Mouse (Mus musculus) hindlimb bud, embryonic 11.5 days (tissue): ENCODE measurements at regions not wholly inside any gene's neighbourhood (a gene's known extent, or its start where the extent isn't known, plus 50 kb on each side); places are given as distances from the start of the nearest gene placed in this dataset.
"Not testable (repeated sequence)": the region's sequence is repeated elsewhere in the genome, so short reads cannot be mapped to it uniquely, and the experiment has no call there.

Experiments used
- DNase-seq: peaks from one replicate; pipeline ENCODE4 v3.0.0-alpha.2; 2012; ENCODE audit warnings: low read depth, low spot score; ENCODE audit errors: extremely low spot score

- no peak for DNase-seq
Measured at GRCm38 (mm10) chr1:4570730-4571129, 237.0 kb upstream of the Gm37988 start.

- peak; percentile 61 for DNase-seq
Measured at GRCm38 (mm10) chr1:4571299-4572202, 236.1 kb upstream of the Gm37988 start.

GRCm38 (mm10) chr1:4572311-4572710 is 235.4 kb upstream of the Gm37988 start:
- DNase-seq = no peak

DNA sequence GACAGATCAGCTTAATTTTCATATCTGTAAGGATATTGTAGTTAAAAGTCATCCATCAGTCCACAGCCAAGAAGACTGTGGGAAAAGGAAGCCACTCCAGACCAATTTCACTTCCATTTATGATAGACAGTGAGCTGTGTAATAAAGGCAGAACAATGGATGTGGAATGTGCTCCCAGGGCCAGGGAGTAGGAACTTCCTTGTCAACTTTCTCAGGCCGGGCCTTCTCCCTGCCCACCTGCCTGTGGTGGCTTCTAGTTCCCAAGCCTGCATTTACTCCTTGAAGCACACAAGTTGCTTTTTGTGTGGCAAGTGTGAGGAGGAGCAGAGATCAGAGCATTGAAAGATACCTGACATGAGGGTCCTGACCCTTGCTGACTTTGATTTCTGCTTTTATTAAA is 233.6 kb upstream of the Gm37988 start:
- no peak for DNase-seq

- DNase-seq = no peak
Measured at GRCm38 (mm10) chr1:4576957-4577356, 230.7 kb upstream of the Gm37988 start.

- DNase-seq = no peak
Measured at GRCm38 (mm10) chr1:4582534-4582933, 225.2 kb upstream of the Gm37988 start.

GRCm38 (mm10) chr1:4597856-4598255 is 209.8 kb upstream of the Gm37988 start:
- DNase-seq = no peak

- no peak for DNase-seq
Measured at GRCm38 (mm10) chr1:4598425-4598824, 209.3 kb upstream of the Gm37988 start.

DNA sequence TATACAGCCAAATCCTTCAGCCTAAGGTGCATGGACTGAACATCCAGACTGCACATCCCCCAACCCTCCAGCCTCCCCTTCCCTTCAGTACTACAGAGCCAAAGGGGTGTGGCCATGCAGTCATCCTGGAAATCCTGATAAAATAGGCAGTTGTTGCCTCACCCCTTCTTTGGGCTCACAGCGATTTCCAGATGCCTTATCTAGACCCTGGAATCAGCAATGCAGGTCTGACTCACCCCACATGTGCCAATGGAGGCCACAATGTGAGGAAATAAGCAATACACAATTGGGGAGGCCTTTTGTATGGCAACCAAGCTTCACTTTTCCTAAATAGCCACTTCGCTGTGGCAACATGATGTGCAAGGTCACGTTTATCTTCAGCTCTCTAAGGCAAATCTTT is 205.3 kb upstream of the Gm37988 start:
- DNase-seq = no peak

DNA sequence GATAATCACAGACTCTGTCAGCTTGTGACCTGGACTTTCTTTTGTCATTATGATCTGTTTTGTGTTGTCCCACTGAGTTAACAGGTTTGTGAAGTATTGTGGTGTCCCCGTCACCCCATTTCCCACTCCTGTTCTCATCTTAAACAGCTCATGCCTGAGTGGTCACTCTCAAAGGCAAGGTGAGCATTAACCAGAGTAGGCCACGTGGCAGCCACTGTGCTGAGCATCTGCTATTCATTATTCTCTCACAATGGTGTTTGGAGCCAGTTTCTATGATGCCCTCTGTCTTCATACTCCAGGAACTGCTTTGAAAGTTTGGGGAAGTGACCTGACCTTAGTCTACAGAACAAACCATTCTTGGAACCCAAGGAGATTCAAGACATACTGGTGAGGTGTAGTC is 198.9 kb upstream of the Gm37988 start:
- DNase-seq = no peak

DNA sequence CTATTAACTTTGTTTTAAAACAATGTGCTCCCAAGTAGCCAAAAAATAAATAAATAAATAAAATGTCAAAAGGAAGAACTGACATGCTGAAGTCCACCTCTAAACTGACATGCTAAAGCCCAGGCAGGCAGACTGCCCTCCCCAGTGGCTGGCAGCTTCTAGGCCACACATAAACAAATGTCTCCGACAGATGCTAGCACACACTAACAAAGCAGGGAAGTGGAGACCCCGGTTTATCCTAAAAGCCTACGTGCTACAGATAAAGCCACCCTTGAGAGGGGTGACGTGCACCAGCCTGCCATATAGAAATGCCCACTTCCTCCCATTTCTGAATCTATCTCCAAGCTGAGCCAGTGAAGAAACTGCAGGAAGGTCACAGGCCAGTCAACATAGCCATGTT is 194.4 kb upstream of the Gm37988 start:
- no peak for DNase-seq

GRCm38 (mm10) chr1:4615286-4615685 is 192.4 kb upstream of the Gm37988 start:
- no peak for DNase-seq

- DNase-seq = no peak
Measured at GRCm38 (mm10) chr1:4617479-4617878, 190.2 kb upstream of the Gm37988 start.

DNA sequence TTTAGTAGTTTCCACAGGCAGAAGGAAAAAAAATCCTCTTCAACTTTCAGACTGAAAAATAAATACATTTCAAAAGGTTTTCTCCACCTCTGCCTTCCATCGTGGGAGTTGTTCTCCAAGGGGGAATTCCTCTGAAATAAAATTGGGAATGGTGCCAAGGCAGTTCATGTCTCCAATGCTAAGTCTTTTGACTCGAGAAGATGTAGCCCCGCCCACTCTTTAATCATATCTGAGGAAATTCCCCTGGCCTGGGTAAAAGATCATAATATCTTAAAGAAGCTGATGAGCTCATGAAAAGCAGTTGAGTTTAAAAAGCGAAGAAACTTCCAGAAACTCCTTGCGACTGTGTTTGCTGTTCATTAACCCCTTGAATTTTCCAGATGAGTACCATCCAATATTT is 185.3 kb upstream of the Gm37988 start:
- DNase-seq = no peak

- DNase-seq = no peak
Measured at GRCm38 (mm10) chr1:4623268-4623667, 184.4 kb upstream of the Gm37988 start.

- no peak for DNase-seq
Measured at GRCm38 (mm10) chr1:4653937-4654336, 153.8 kb upstream of the Gm37988 start.

- no peak for DNase-seq
Measured at GRCm38 (mm10) chr1:4655252-4655651, 152.4 kb upstream of the Gm37988 start.

GRCm38 (mm10) chr1:4656883-4657282 is 150.8 kb upstream of the Gm37988 start:
- no peak for DNase-seq

DNA sequence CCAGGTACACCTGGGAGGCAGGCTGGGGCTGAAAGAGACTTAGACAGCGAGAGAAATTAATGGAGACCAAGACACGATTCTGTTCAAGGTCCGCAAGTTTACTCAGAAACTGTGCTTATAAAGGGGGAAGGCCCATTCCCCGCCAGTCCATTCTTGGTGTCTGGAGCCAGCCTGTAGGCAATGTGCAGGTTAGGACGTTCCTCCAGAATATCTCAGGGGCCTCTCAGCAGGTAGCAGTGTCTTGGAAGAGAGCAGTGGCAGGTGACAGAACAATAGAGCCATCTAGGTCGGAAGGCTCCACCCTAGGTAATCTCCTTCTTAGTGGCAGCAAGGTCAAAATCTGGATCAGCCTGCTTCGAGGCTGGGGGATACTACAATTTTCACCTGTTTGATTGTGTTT is 147.6 kb upstream of the Gm37988 start:
- DNase-seq = not testable (repeated sequence)

- DNase-seq = not testable (repeated sequence)
Measured at GRCm38 (mm10) chr1:4660616-4661015, 147.1 kb upstream of the Gm37988 start.

GRCm38 (mm10) chr1:4661761-4662160 is 145.9 kb upstream of the Gm37988 start:
- DNase-seq = no peak

- DNase-seq = no peak
Measured at GRCm38 (mm10) chr1:4669732-4670131, 138.0 kb upstream of the Gm37988 start.
